1 mouse cellular context compared by ENCODE assay signal in the genomic region with DNA sequence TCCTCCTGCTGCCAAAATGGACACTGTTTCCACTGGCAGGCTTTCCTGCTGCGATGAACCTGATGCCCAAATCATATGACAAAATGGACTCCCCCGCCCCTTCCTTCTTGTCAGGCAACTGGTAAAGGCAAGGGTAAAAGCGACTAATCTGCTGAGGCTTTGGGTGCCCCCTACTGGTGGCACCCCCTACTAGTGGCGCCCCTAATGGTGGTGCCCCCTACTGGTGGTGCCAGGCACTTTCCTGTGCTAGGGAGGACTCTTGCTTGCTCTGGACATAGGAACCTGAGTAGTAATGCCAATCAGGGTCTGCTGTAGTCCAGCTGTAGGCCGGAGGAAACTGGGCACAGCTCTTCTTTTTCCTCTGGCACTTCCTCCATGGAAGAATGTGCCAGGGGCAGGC.
TF ChIP-seq lines count a peak whose summit lies in the region.

No protein-coding gene starts in this region.

TF ChIP-seq in MEL, 35 proteins besides CTCF, POLR2A, EP300 and RAD21 (continued from another document):
- no peak for TF ChIP-seq E2F4 (IDR thresholded peaks at IDR 0.05; ENCODE audit: borderline replicate concordance, low read depth, low read length)
- TF ChIP-seq GATA1 (IDR thresholded peaks at IDR 0.05; ENCODE audit: low read depth, low read length), result no peak
- no peak for TF ChIP-seq USF1 (IDR thresholded peaks at IDR 0.05; ENCODE audit: low read depth, low read length)
- no peak for TF ChIP-seq RCOR1 (IDR thresholded peaks at IDR 0.05; ENCODE audit: low read depth, low read length)
TF ChIP-seq in MEL: peak in this region for 1.
